In genomic region chr11:11885921-11886320, GRCm38 (mm10) we compare ENCODE assay signal across 12 mouse cellular contexts. TPM values are rescaled to one million over a fixed set of nuclear protein-coding genes. Genes with fewer than 3 reads are reported as not detected.
A peak's percentile ranks its signal among the peaks of the same experiment; 100 is the strongest.
DNase-seq lines count a peak whose midpoint lies in the region; ATAC-seq lines count a peak whose summit lies in the region.
"Had no signal": no experiment of that assay in that cellular context is flagged by ENCODE, and none has a peak within 500 bp of the region (broad histone marks: within the 10 kb centered on the region; RNA-seq: fewer than 3 reads in every experiment).

No protein-coding gene starts in this region.

- H3K36me3 ChIP-seq in heart, embryonic 12.5 days, result no peaks in the 10 kb centered on the region
- no peaks in the 10 kb centered on the region for H3K36me3 ChIP-seq in liver, embryonic 12.5 days
- H3K36me3 ChIP-seq in forebrain, embryonic 14.5 days (ENCODE audit: control insufficient read depth, insufficient read depth, low read length), result no peaks in the 10 kb centered on the region

- H3K27ac ChIP-seq in heart, embryonic 12.5 days (ENCODE audit: poor library complexity, severe bottlenecking), result peak overlapping the region; percentile 67
- H3K27ac ChIP-seq in liver, embryonic 12.5 days, result peak overlapping the region; percentile 75
- H3K27ac ChIP-seq in forebrain, embryonic 14.5 days (ENCODE audit: low read depth, low read length), result no peak overlapping the region
- H3K27ac ChIP-seq: hindbrain, postnatal 0 days had no signal

- H3K4me2 ChIP-seq in heart, embryonic 12.5 days, result no peak overlapping the region
- peak overlapping the region; percentile 45 for H3K4me2 ChIP-seq in liver, embryonic 12.5 days
- no peak overlapping the region for H3K4me2 ChIP-seq in forebrain, embryonic 14.5 days (ENCODE audit: low read length)

- WGBS in heart, embryonic 12.5 days, result 24% methylated on average over 3 of the region's 3 CpGs
- 30% methylated on average over 3 of the region's 3 CpGs for WGBS in liver, embryonic 12.5 days (ENCODE audit: insufficient replicate concordance)
- 8% methylated on average over 3 of the region's 3 CpGs for WGBS in forebrain, embryonic 14.5 days

- H3K27me3 ChIP-seq in heart, embryonic 12.5 days (replicated peaks), result no peaks in the 10 kb centered on the region
- no peaks in the 10 kb centered on the region for H3K27me3 ChIP-seq in liver, embryonic 12.5 days (replicated peaks)
- H3K27me3 ChIP-seq in forebrain, embryonic 14.5 days (replicated peaks; ENCODE audit: control insufficient read depth, insufficient read depth, low read length), result no peaks in the 10 kb centered on the region

- intact Hi-C loops in heart, postnatal 14 days (cut with DNase I), result no loop called here

- H3K4me1 ChIP-seq in heart, embryonic 12.5 days (replicated peaks), result peaks cover 44% of the 10 kb centered on the region
- peaks cover 82% of the 10 kb centered on the region for H3K4me1 ChIP-seq in liver, embryonic 12.5 days
- no peaks in the 10 kb centered on the region for H3K4me1 ChIP-seq in forebrain, embryonic 14.5 days (ENCODE audit: control insufficient read depth, insufficient read depth, low read length)

- no peak for DNase-seq in heart, postnatal 14 days
- DNase-seq in kidney, postnatal 36 days, result peak; percentile 51 to 66
- DNase-seq in kidney, postnatal 4 days, result no peak
- peak; percentile 81 for DNase-seq in embryo, embryonic 10.5 days (ENCODE audit: low spot score)
- DNase-seq in forebrain, embryonic 14.5 days (ENCODE audit: low spot score), result no peak
- DNase-seq in c-Kit-positive CD71-positive TER-119-positive erythroid progenitor cells, embryonic 14.5 days (ENCODE audit: low spot score), result no peak
- DNase-seq: adrenal gland, adult 8-10 months; cerebellum, adult 11 months; lung, postnatal 14 days had no signal

- no peak overlapping the region for H3K4me3 ChIP-seq in heart, embryonic 12.5 days
- no peak overlapping the region for H3K4me3 ChIP-seq in liver, embryonic 12.5 days
- no peak overlapping the region for H3K4me3 ChIP-seq in forebrain, embryonic 14.5 days (ENCODE audit: low read depth, low read length)

- no peaks in the 10 kb centered on the region for H3K9me3 ChIP-seq in heart, embryonic 12.5 days (replicated peaks)
- no peaks in the 10 kb centered on the region for H3K9me3 ChIP-seq in liver, embryonic 12.5 days (replicated peaks)
- H3K9me3 ChIP-seq in forebrain, embryonic 14.5 days (replicated peaks; ENCODE audit: control insufficient read depth, low read length), result no peaks in the 10 kb centered on the region

- no peak for ATAC-seq in heart, embryonic 12.5 days (ENCODE audit: insufficient number of reproducible peaks, low FRiP score)
- no peak for ATAC-seq in liver, embryonic 12.5 days
- no peak for ATAC-seq in forebrain, embryonic 14.5 days
- ATAC-seq: hindbrain, postnatal 0 days had no signal

- H3K9ac ChIP-seq in heart, embryonic 12.5 days, result no peak overlapping the region
- no peak overlapping the region for H3K9ac ChIP-seq in liver, embryonic 12.5 days
- H3K9ac ChIP-seq in forebrain, embryonic 14.5 days (ENCODE audit: low read length), result no peak overlapping the region

RNA-seq across cellular contexts. Expression of gene Ddc, which starts 12.0 kb away (rescaled TPM):
- polyA plus RNA-seq in heart, embryonic 12.5 days (2016; fragmentation: Nextera tagmentation; extraction: Ambion mirVana), result 51.8 and 55.2 TPM in 2 replicates
- 1 to 10 TPM; 3.1 to 5.8 TPM for total RNA-seq in heart, postnatal 14 days (2021)
- polyA plus RNA-seq in liver, embryonic 12.5 days (2016; fragmentation: Nextera tagmentation; extraction: Ambion mirVana), result 9.3 and 10.4 TPM in 2 replicates
- 7.3 TPM in 2 replicates for polyA plus RNA-seq in forebrain, embryonic 14.5 days (2014; fragmentation: Nextera tagmentation; extraction: Ambion mirVana)

Comparison
In these comparisons a context has a peak if more than half of its experiments do, and no peak if none do; other contexts are left out.
1. DNase-seq: peak in kidney, postnatal 36 days (2 of 2) and embryo, embryonic 10.5 days (single experiment); none in heart, postnatal 14 days (0 of 2), kidney, postnatal 4 days (0 of 2), forebrain, embryonic 14.5 days (single experiment) and c-Kit-positive CD71-positive TER-119-positive erythroid progenitor cells, embryonic 14.5 days (single experiment).